In genomic region chr4:99656605-99657429, GRCm38 (mm10) we compare ENCODE assay signal across 8 mouse cellular contexts. TPM values are rescaled to one million over a fixed set of nuclear protein-coding genes. Genes with fewer than 3 reads are reported as not detected.
DNase-seq lines count a peak whose midpoint lies in the region; ATAC-seq lines count a peak whose summit lies in the region.

No protein-coding gene starts in this region.

- no peak overlapping the region for H3K9ac ChIP-seq in kidney, embryonic 15.5 days
- peak overlapping the region; percentile 36; the same call in 1 of the 2 replicates for H3K9ac ChIP-seq in forebrain, embryonic 12.5 days
- H3K9ac ChIP-seq in intestine, embryonic 14.5 days (ENCODE audit: low read length): 0 out of 2 replicates have a peak overlapping the region, but pooled peaks have one; percentile 10
- H3K9ac ChIP-seq in midbrain, embryonic 16.5 days (ENCODE audit: low read depth, low read length): no peak overlapping the region

- peak; percentile 28; the same call in 1 of the 2 replicates for ATAC-seq in kidney, embryonic 15.5 days (replicated peaks; ENCODE audit: low FRiP score)
- peak; percentile 24 for ATAC-seq in forebrain, embryonic 12.5 days (ENCODE audit: low FRiP score)
- ATAC-seq in intestine, embryonic 14.5 days (replicated peaks; ENCODE audit: low FRiP score, low TSS enrichment, low read depth): 0 out of 2 replicates have a peak, but pooled peaks have one; percentile 15
- ATAC-seq in midbrain, embryonic 16.5 days: 0 out of 2 replicates have a peak, but pooled peaks have one; percentile 29

- WGBS in kidney, embryonic 15.5 days: under 1% methylated on average over 90 of the region's 92 CpGs
- 1% methylated on average over 88 of the region's 92 CpGs for WGBS in forebrain, embryonic 12.5 days
- WGBS in intestine, embryonic 14.5 days: under 1% methylated on average over 75 of the region's 92 CpGs
- WGBS in midbrain, embryonic 16.5 days: 1% methylated on average over 86 of the region's 92 CpGs

- H3K27me3 ChIP-seq in kidney, embryonic 15.5 days: peaks cover 96% of the 10 kb centered on the region
- H3K27me3 ChIP-seq in forebrain, embryonic 12.5 days: peaks cover 90% of the 10 kb centered on the region
- peaks cover 99% of the 10 kb centered on the region for H3K27me3 ChIP-seq in intestine, embryonic 14.5 days (replicated peaks; ENCODE audit: control insufficient read depth, insufficient read depth, low read length)
- peaks cover 38% of the 10 kb centered on the region for H3K27me3 ChIP-seq in midbrain, embryonic 16.5 days (ENCODE audit: control insufficient read depth, insufficient read depth, low read depth, low read length)

- peaks cover 44% of the 10 kb centered on the region for H3K4me1 ChIP-seq in kidney, embryonic 15.5 days
- peaks cover 37% of the 10 kb centered on the region for H3K4me1 ChIP-seq in forebrain, embryonic 12.5 days
- no peaks in the 10 kb centered on the region; the same call in 1 of the 2 replicates for H3K4me1 ChIP-seq in intestine, embryonic 14.5 days (replicated peaks; ENCODE audit: control insufficient read depth, insufficient read depth, low read length)
- peaks cover 3% of the 10 kb centered on the region; the same call in 1 of the 2 replicates for H3K4me1 ChIP-seq in midbrain, embryonic 16.5 days (ENCODE audit: control insufficient read depth, insufficient read depth, low read length)

- H3K9me3 ChIP-seq in kidney, embryonic 15.5 days (replicated peaks): no peaks in the 10 kb centered on the region
- H3K9me3 ChIP-seq in forebrain, embryonic 12.5 days: no peaks in the 10 kb centered on the region
- H3K9me3 ChIP-seq in intestine, embryonic 14.5 days (ENCODE audit: control insufficient read depth, low read length): no peaks in the 10 kb centered on the region
- no peaks in the 10 kb centered on the region for H3K9me3 ChIP-seq in midbrain, embryonic 16.5 days (replicated peaks; ENCODE audit: control insufficient read depth, low read length, poor library complexity, severe bottlenecking)

- peak overlapping the region; percentile 41 for H3K4me3 ChIP-seq in kidney, embryonic 15.5 days (replicated peaks)
- peak overlapping the region; percentile 39 for H3K4me3 ChIP-seq in forebrain, embryonic 12.5 days (replicated peaks)
- H3K4me3 ChIP-seq in intestine, embryonic 14.5 days (ENCODE audit: low read depth, low read length): peak overlapping the region; percentile 28
- peak overlapping the region; percentile 28 for H3K4me3 ChIP-seq in midbrain, embryonic 16.5 days (ENCODE audit: low read depth, low read length)

- DNase-seq in kidney, adult 11 months: no peak
- peak; percentile 79 for DNase-seq in ZHBTc4 (ENCODE audit: low read depth, low spot score)
- peak; percentile 84 for DNase-seq in intestine, embryonic 14.5 days (ENCODE audit: low spot score)
- DNase-seq in left cerebral cortex, postnatal 36 days (ENCODE audit: low spot score in 2 of 2): no peak
- no peak for DNase-seq in left cerebral cortex, adult 18-20 months (ENCODE audit: low spot score in 2 of 2)

- H3K27ac ChIP-seq in kidney, embryonic 15.5 days: no peak overlapping the region
- no peak overlapping the region for H3K27ac ChIP-seq in forebrain, embryonic 12.5 days
- no peak overlapping the region for H3K27ac ChIP-seq in intestine, embryonic 14.5 days (ENCODE audit: low read depth)
- no peak overlapping the region for H3K27ac ChIP-seq in midbrain, embryonic 16.5 days (ENCODE audit: low read length)

- H3K4me2 ChIP-seq in kidney, embryonic 15.5 days: peak overlapping the region; percentile 58
- peak overlapping the region; percentile 46 for H3K4me2 ChIP-seq in forebrain, embryonic 12.5 days
- H3K4me2 ChIP-seq in intestine, embryonic 14.5 days (ENCODE audit: low read length): peak overlapping the region; percentile 42
- peak overlapping the region; percentile 43 for H3K4me2 ChIP-seq in midbrain, embryonic 16.5 days (ENCODE audit: low read length)

- intact Hi-C loops in left cerebral cortex, postnatal 36 days (cut with DNase I): loop anchor here (5.0 kb wide), 1 partner anchor 85 kb away; no protein-coding TSS in a partner anchor

- H3K36me3 ChIP-seq in kidney, embryonic 15.5 days: no peaks in the 10 kb centered on the region
- no peaks in the 10 kb centered on the region for H3K36me3 ChIP-seq in forebrain, embryonic 12.5 days (replicated peaks)
- H3K36me3 ChIP-seq in intestine, embryonic 14.5 days (ENCODE audit: control insufficient read depth, insufficient read depth, low read length): no peaks in the 10 kb centered on the region
- no peaks in the 10 kb centered on the region for H3K36me3 ChIP-seq in midbrain, embryonic 16.5 days (ENCODE audit: control insufficient read depth, insufficient read depth, low read length)

RNA-seq across cellular contexts. Expression of gene Foxd3, which starts 0.7 kb away (rescaled TPM):
- polyA plus RNA-seq in kidney, embryonic 15.5 days (2015; fragmentation: Nextera tagmentation; extraction: Ambion mirVana): 0.15 and 0.17 TPM in 2 replicates
- 0.08 and 0.13 TPM in 2 replicates for polyA plus RNA-seq in forebrain, embryonic 12.5 days (2016; fragmentation: Nextera tagmentation; extraction: Ambion mirVana)
- polyA plus RNA-seq in intestine, embryonic 14.5 days (2014; fragmentation: Nextera tagmentation; extraction: Ambion mirVana): 1.3 and 1.4 TPM in 2 replicates
- polyA plus RNA-seq in midbrain, embryonic 16.5 days (2015; fragmentation: Nextera tagmentation; extraction: Ambion mirVana): 0.11 and 0.18 TPM in 2 replicates
- not detected for total RNA-seq in left cerebral cortex, postnatal 36 days (2021)
- total RNA-seq in left cerebral cortex, adult 18-20 months (2021): not detected

RNA-seq across cellular contexts. Expression of gene Alg6, which starts 58.6 kb away (rescaled TPM):
- polyA plus RNA-seq in kidney, embryonic 15.5 days (2015; fragmentation: Nextera tagmentation; extraction: Ambion mirVana): 26.8 and 27.0 TPM in 2 replicates
- 14.2 and 15.7 TPM in 2 replicates for polyA plus RNA-seq in forebrain, embryonic 12.5 days (2016; fragmentation: Nextera tagmentation; extraction: Ambion mirVana)
- 25.8 and 26.5 TPM in 2 replicates for polyA plus RNA-seq in intestine, embryonic 14.5 days (2014; fragmentation: Nextera tagmentation; extraction: Ambion mirVana)
- polyA plus RNA-seq in midbrain, embryonic 16.5 days (2015; fragmentation: Nextera tagmentation; extraction: Ambion mirVana): 12.3 and 13.3 TPM in 2 replicates
- 10 to 100 TPM; 13.5 to 14.9 TPM for total RNA-seq in left cerebral cortex, postnatal 36 days (2021)
- 10 to 100 TPM in 1 of 2 experiments, 1 to 10 TPM in 1; 9.0 to 13.9 TPM for total RNA-seq in left cerebral cortex, adult 18-20 months (2021)

Comparison
In these comparisons a context has a peak if more than half of its experiments do, and no peak if none do; other contexts are left out.
1. H3K9ac ChIP-seq: peak in forebrain, embryonic 12.5 days (single experiment) and intestine, embryonic 14.5 days (single experiment); none in kidney, embryonic 15.5 days (single experiment) and midbrain, embryonic 16.5 days (single experiment).
2. DNase-seq: peak in ZHBTc4 (single experiment) and intestine, embryonic 14.5 days (single experiment); none in kidney, adult 11 months (single experiment), left cerebral cortex, postnatal 36 days (0 of 2) and left cerebral cortex, adult 18-20 months (0 of 2).
3. Peak in every context shown above with its lines, with median percentiles within 50 percentile points of each other: ATAC-seq, H3K4me2 ChIP-seq and H3K4me3 ChIP-seq.